Mouse (Mus musculus) G1E-ER4 (cell line): Measurements from ENCODE around the gene Btbd35f17. TPM values are rescaled to one million over a fixed set of nuclear protein-coding genes. Genes with fewer than 3 reads are reported as not detected.
"Not testable (repeated sequence)": the region's sequence is repeated elsewhere in the genome, so short reads cannot be mapped to it uniquely, and the experiment has no call there.

ENCODE experiments used
- GATA1 ChIP-seq: IDR thresholded peaks from one replicate; pipeline ENCODE4 v1.8.0; 2012; ENCODE audit warnings: low read length, inconsistent platforms
- polyA plus RNA-seq: library from polyadenylated mRNA; stranded (reverse); fragments of >175 nt; gene quantifications from 2 replicates; pipeline ENCODE4 v1.2.3, GENCODE M21; 2012

The Btbd35f17 gene
- polyA plus RNA-seq, result not detected in 2 replicates

DNA sequence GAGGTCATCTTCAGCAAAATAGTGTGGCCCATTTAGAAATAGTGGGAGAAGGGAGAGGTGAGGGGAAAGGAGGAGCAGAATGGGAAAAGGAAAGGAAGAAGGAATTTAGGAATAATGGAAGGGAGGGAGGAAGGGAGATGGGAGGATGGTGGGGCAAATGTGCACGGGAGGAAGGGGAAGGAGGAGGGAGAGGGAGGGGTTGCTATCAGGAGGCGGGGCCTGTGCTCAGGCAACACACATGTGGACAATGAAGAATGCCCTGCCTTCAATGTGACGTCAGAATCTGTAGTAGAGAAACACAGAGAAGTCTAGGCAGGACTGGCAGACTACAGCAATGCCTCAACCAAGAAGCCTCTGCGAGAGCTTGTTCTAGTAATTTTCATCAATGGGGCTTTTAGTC lies at the start of gene Btbd35f17:
Gene Btbd35f17, plus strand, starts transcription at position 301 of the 400 bp plus-strand sequence.
- not testable (repeated sequence) for TF ChIP-seq GATA1

Other genes starting within 250 kb of the Btbd35f17 start
- gene Btbd35f28, start 174.1 kb upstream of the Btbd35f17 start, polyA plus RNA-seq, result not detected in 2 replicates
- gene Btbd35f20, start 79.4 kb upstream of the Btbd35f17 start, polyA plus RNA-seq, result not detected in 2 replicates